Mouse (Mus musculus): Measurements from ENCODE around the gene Sv2a.

- no peak for TF ChIP-seq POLR2A (IDR thresholded peaks at IDR 0.05; ENCODE audit: borderline replicate concordance, low read depth, low read length)
- no peak for TF ChIP-seq CTCF (IDR thresholded peaks at IDR 0.05; ENCODE audit: low read depth, low read length)
Measured at GRCm38 (mm10) chr3:96170276-96170675, 10.7 kb upstream of the Sv2a start.

Data from bone marrow macrophage, adult 2 months (primary cell).